Mouse (Mus musculus) gastrocnemius, adult 8-10 months (tissue): ENCODE data around the gene Gm20388. TPM values are rescaled to one million over a fixed set of nuclear protein-coding genes. Genes with fewer than 3 reads are reported as not detected.
A peak's percentile ranks its signal among the peaks of the same experiment; 100 is the strongest.

Experiments used
- DNase-seq, 2 experiments: peaks; one replicate each; pipeline ENCODE4 v3.0.0; 2022; ENCODE audit warnings: low spot score in 2 of 2
- total RNA-seq, 4 experiments: library from RNA; stranded (reverse); gene quantifications; 2 replicates each; pipeline ENCODE4 v1.2.4; 2022

Gm20388 gene
- total RNA-seq, 4 experiments from 2014 or later: 4.4 to 20.0 (median 7.9) TPM; not detected in 1

- DNase-seq: no peak
These were observed 1813.2 kb downstream of the Gm20388 start for GRCm38 (mm10) chr8:121723846-121724245.

DNA sequence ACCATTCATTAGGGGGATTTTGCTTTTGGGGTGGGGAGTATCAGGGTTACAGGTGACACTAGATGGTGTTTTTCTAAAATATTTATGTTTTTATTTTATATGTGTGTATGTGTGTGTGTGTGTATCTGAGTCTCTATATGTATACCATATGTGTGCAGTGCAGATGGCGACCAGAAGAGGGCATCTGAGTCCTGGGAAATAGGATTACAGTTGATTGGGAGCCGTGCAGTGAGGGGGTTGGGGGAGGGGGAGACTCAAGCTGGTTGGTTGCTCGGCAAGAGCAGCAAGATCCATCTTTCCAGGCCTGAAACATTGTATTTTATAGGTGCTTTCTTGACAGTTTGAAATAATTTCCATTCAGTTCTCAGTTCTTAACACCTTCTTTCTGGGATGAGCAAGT, 1816.5 kb downstream of the Gm20388 start:
- DNase-seq: no peak

GRCm38 (mm10) chr8:121729323-121729722, 1818.7 kb downstream of the Gm20388 start, which contains the start of gene Jph3:
Jph3 (plus strand) TSS chr8:121729623.
- no peak for DNase-seq

DNA sequence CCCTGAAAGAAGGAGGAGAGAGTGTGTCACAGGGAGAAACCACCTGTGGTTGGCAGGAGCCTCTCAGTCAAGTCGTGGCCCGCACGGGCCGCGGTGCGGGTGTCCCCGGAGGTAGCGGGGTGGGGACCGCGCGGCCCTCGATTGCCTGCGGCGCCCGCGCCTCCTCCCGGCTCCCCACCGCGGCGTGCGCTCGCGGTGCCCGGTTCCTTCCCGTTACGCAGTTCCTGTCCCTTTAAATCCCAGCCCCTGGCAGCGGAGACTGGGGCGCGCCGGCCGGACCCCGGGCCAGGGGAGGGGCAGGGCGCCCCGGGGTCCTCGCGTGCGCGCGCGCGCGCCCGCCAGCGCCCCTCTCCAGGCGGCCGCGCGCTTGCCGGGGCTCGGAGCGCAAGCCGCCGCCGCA, 1819.1 kb downstream of the Gm20388 start:
- DNase-seq: no peak

GRCm38 (mm10) chr8:121730170-121730569, 1819.5 kb downstream of the Gm20388 start:
- DNase-seq: no peak

- no peak for DNase-seq
These were observed 1820.0 kb downstream of the Gm20388 start for GRCm38 (mm10) chr8:121730646-121731045.

GRCm38 (mm10) chr8:121731060-121731459, 1820.4 kb downstream of the Gm20388 start:
- no peak for DNase-seq

- no peak for DNase-seq
These were observed 1821.1 kb downstream of the Gm20388 start for GRCm38 (mm10) chr8:121731471-121732333.

GRCm38 (mm10) chr8:121732334-121732665, 1821.7 kb downstream of the Gm20388 start:
- DNase-seq: no peak

DNA sequence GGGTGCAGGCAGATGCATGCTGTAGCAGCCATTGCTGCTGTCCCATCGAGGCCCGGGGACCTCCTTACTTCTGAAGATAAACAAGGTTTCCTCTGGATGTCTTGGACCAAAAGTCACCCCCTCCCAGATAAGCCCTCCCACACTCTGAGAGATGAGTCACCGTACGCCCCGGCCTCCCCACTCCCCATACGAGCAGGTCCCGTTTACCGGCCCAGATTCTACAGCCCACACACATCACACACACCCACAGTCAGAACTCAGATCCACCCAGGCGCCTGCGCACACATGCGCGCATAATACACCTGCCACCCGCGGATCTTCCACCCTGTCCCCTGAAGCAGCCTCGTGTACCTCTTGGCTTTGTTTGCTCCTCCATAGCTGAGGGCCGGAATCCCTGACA, 1823.6 kb downstream of the Gm20388 start:
- no peak for DNase-seq

GRCm38 (mm10) chr8:121736236-121736635, 1825.6 kb downstream of the Gm20388 start:
- DNase-seq: no peak

- DNase-seq: no peak
These were observed 1830.1 kb downstream of the Gm20388 start for GRCm38 (mm10) chr8:121740721-121741120.

DNA sequence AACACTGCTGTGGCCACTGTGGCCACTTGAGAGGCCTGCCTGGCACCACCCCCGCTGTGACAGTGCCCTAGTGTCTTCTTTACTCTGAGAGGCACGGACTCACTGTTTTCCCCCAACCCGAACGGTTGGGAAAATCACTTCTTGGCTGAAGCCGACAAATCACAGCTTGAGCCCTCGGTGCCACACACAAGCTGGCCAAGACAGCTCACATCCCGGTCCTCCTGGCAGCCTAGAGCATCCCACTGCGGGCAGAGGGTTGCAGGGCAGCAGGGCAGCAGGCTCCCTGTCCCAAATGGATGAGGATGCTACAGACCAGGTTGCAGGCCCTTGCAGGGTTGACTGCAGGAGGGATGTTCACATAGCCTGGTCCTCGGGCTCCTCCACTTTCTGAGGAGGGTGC, 1838.9 kb downstream of the Gm20388 start:
- no peak for DNase-seq

DNA sequence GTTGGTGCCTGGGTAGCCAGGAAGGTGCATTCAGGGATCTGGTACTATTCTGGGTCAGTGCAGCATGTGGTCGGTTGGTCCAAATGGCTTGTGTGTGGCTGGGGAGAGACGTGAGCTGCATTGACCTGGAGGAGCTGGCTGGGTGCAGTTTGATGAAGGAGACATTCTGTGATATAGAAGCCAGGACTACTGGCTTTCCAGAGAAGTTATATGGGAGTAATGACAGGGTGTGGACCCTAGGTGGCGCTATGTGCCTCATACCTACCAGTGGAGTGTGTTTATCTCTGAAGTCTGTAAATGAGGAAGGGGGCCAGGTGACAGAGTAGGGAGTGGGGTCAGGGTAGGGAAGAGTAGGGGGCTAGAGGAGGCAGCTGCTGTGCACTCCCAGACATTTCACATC, 1839.9 kb downstream of the Gm20388 start:
- no peak for DNase-seq

GRCm38 (mm10) chr8:121751407-121751806, 1840.8 kb downstream of the Gm20388 start:
- DNase-seq: peak; percentile 8 to 9

DNA sequence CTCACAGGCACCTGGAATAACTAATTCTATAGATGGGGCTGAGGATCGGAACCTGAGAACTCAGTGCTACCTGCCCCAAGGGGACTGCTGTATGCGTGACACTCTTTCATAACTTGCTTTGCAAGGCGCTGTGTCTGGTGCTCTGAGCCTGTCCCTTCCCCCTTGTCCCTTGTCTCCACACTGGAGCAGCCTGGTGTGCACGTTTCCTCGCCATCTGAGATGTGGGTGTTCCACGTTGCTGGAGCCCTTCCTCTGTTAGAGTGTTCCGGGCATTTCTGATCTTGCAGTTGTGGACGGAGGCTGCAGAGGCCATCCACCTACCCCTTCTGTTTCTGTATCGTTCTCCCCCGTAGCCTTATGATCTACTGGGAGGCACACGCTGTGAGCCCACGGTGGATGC, 1847.8 kb downstream of the Gm20388 start:
- DNase-seq: no peak

- DNase-seq: no peak
These were observed 1849.8 kb downstream of the Gm20388 start for GRCm38 (mm10) chr8:121760484-121760883.

GRCm38 (mm10) chr8:121761480-121761879, 1850.8 kb downstream of the Gm20388 start:
- no peak for DNase-seq

DNA sequence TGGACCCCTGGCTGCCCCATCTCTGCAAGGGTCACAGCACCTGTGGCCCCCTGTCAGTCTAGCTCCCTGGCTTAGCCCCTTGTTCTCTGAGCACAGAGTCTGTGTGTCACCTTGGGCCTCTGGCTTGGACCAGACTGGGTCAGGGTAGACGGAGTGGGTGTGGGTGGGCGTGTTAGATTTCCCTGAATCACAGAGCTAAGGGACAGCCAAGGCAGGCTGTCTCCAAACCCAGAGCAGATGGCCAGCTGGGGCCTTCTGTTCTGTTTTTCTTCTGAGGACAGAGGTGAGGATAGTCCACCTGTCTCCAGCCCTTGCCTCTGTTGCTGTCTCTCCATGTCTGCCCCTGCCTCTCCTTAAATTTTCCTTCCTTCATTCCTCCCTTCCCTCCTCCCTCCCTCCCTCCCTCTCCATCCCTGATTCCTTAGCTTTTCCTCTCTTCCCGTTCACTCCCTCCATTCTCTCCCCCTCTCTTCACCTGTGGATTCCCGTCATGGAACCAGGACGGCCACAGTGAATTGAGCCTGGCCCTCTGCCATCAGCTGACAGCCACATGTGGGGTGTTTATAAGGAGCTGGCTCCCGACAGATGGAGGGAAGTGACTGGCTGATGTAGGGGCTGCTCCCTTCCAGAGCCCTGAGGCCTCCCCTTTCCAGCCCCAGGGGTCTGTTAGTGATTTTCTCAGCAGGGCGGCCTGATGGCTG, 1852.5 kb downstream of the Gm20388 start:
- no peak for DNase-seq

DNA sequence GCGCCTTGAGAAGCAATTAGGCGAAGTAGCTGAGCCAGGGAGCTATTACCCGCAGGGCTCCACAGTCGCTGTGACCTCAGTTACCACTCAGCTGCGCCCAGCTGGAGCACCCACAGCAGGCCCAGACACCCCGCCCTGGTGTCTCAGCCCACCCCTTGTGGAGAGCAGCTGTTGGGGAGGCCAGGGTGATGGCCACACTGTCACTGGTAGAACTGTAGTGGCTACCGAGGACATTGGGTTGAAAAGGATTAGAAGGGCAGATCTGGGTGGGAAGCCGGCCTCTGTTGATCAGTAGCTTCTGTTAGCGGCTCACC, 1853.0 kb downstream of the Gm20388 start:
- DNase-seq: no peak

GRCm38 (mm10) chr8:121765594-121766138, 1855.0 kb downstream of the Gm20388 start:
- DNase-seq: peak; percentile 12 to 14

DNA sequence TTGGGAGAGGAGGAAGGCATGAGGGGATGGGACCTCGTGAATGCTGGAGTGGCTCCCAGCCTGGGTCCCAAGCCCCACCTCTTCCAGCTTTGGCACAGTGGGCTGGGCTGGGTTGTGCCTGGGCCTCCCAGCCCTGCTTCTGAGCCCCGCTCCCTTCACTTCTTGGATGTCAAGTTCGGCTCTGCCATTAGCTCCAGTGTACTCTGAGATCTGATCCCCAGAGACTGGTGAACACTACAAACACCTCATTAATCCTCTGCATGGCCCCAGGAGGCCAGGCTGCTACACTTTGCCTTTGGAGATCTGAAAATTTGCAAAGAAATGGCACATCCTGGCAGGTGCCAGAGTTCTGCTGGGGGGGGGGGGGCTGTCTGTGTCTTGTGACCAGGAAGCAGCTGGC, 1858.5 kb downstream of the Gm20388 start:
- no peak for DNase-seq

DNA sequence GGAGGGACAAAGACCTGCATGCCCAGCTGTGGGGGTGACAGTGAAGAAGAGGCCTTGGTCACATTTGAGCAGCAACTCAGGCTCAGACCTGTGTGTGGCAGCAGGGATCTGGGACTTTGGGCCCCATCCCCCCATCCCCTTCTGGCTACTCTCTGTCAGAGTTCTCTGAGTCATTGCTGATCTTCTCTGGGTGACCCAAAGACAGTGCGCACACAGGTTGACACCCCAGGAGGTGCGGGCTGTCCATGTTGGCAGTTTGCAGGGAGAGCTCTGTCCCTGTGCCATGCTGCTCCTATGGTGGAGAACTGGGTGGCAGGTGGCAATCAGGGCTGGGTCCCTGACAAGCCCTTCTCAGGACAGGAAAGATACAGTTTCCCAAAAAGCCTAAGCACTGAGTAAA, 1859.0 kb downstream of the Gm20388 start:
- DNase-seq: no peak
